25 mouse cellular contexts compared by ENCODE assay signal in genomic region chr13:12189219-12189618, GRCm38 (mm10).
DNase-seq lines count a peak whose midpoint lies in the region; ATAC-seq and TF ChIP-seq lines count a peak whose summit lies in the region.
"Had no signal": no experiment of that assay in that cellular context is flagged by ENCODE, and none has a peak within 500 bp of the region (broad histone marks: within the 10 kb centered on the region; RNA-seq: fewer than 3 reads in every experiment).

No protein-coding gene starts in this region.

- peak; percentile 13 to 18 for DNase-seq in heart, adult 9 months (ENCODE audit: low spot score in 2 of 2)
- peak; percentile 41 for DNase-seq in brain, adult 2 months (ENCODE audit: low read depth, low spot score)
- peak; percentile 60 to 69 for DNase-seq in cerebellum, adult 2 months
- peak; percentile 65 to 76 for DNase-seq in cerebellum, postnatal 25 days
- no peak for DNase-seq in gastrocnemius, postnatal 25 days
- DNase-seq: adrenal gland, adult 8-10 months; gastrocnemius, adult 2 months; kidney, adult 2 months; liver; lung, postnatal 4 days; thymus, postnatal 14 days had no signal

- TF ChIP-seq CTCF in cerebellum, adult 2 months (IDR thresholded peaks at IDR 0.05; ENCODE audit: borderline replicate concordance, insufficient read depth, low read depth, low read length) = no peak

- no peak overlapping the region for H3K4me2 ChIP-seq in heart, embryonic 11.5 days
- H3K4me2 ChIP-seq: embryonic facial prominence, embryonic 12.5 days; hindbrain, embryonic 13.5 days; liver, embryonic 15.5 days; lung, embryonic 15.5 days; neural tube, embryonic 13.5 days had no signal

- no peak overlapping the region for H3K9ac ChIP-seq in heart, embryonic 11.5 days (ENCODE audit: low read depth, low read length)
- H3K9ac ChIP-seq: embryonic facial prominence, embryonic 12.5 days; hindbrain, embryonic 13.5 days; liver, embryonic 15.5 days; lung, embryonic 15.5 days; neural tube, embryonic 13.5 days had no signal

- H3K36me3 ChIP-seq in heart, embryonic 11.5 days (ENCODE audit: control insufficient read depth, insufficient read depth, low read length) = peaks cover 17% of the 10 kb centered on the region

- H3K4me3 ChIP-seq in heart, embryonic 11.5 days (ENCODE audit: low read depth, low read length) = no peak overlapping the region
- H3K4me3 ChIP-seq in cerebellum, adult 2 months (replicated peaks; ENCODE audit: insufficient read depth, low read depth, low read length) = no peak overlapping the region
- H3K4me3 ChIP-seq: embryonic facial prominence, embryonic 12.5 days; gastrocnemius, adult 2 months; hindbrain, embryonic 13.5 days; left cerebral cortex, adult 2 months; liver, embryonic 15.5 days; lung, embryonic 15.5 days; midbrain, embryonic 10.5 days; myocyte; neural tube, embryonic 13.5 days had no signal

- no peaks in the 10 kb centered on the region for H3K27me3 ChIP-seq in heart, embryonic 11.5 days (ENCODE audit: control insufficient read depth, insufficient read depth, low read length)
- no peaks in the 10 kb centered on the region for H3K27me3 ChIP-seq in cerebellum, adult 2 months (ENCODE audit: control insufficient read depth, insufficient read depth, low read length)
- H3K27me3 ChIP-seq: CH12.LX; embryonic facial prominence, embryonic 12.5 days; hindbrain, embryonic 13.5 days; liver, embryonic 15.5 days; lung, embryonic 15.5 days; neural tube, embryonic 13.5 days had no signal

- no peak for TF ChIP-seq POLR2A in cerebellum, adult 2 months (IDR thresholded peaks at IDR 0.05; ENCODE audit: borderline replicate concordance, insufficient read depth, low read length)

- no peak overlapping the region for H3K27ac ChIP-seq in heart, embryonic 11.5 days (ENCODE audit: low read depth, low read length)
- no peak overlapping the region for H3K27ac ChIP-seq in cerebellum, adult 2 months (ENCODE audit: insufficient read depth, low read length)
- H3K27ac ChIP-seq: embryonic facial prominence, embryonic 12.5 days; gastrocnemius, adult 2 months; hindbrain, embryonic 13.5 days; kidney, postnatal 0 days; left cerebral cortex, adult 2 months; liver, embryonic 15.5 days; lung, embryonic 15.5 days; midbrain, embryonic 10.5 days; neural tube, embryonic 13.5 days had no signal

- ATAC-seq in heart, embryonic 11.5 days (replicated peaks; ENCODE audit: insufficient number of reproducible peaks, low FRiP score, low TSS enrichment) = no peak
- no peak for ATAC-seq in megakaryocyte-erythroid progenitor cell, adult 5-6 weeks (replicated peaks; ENCODE audit: low FRiP score, low TSS enrichment, poor library complexity, severe bottlenecking)
- ATAC-seq: activated CD4-positive, CD25-positive, alpha-beta regulatory T cell, adult 4 months; midbrain, embryonic 16.5 days had no signal

- H3K9me3 ChIP-seq in heart, embryonic 11.5 days (replicated peaks; ENCODE audit: control insufficient read depth, low read length) = no peaks in the 10 kb centered on the region
- H3K9me3 ChIP-seq: embryonic facial prominence, embryonic 12.5 days; hindbrain, embryonic 13.5 days; liver, embryonic 15.5 days; lung, embryonic 15.5 days; midbrain, embryonic 10.5 days; neural tube, embryonic 13.5 days had no signal

- 92% methylated on average over 11 of the region's 11 CpGs for WGBS in heart, embryonic 11.5 days (ENCODE audit: insufficient replicate concordance)
- WGBS in cerebellum, adult 2 months = 53% methylated on average over 11 of the region's 11 CpGs

- no peaks in the 10 kb centered on the region for H3K4me1 ChIP-seq in heart, embryonic 11.5 days (ENCODE audit: control insufficient read depth, insufficient read depth, low read length)
- H3K4me1 ChIP-seq in cerebellum, adult 2 months (ENCODE audit: control insufficient read depth, insufficient read depth, low read length) = peaks cover 3% of the 10 kb centered on the region; the same call in 1 of the 2 replicates
- H3K4me1 ChIP-seq: embryonic facial prominence, embryonic 12.5 days; hindbrain, embryonic 13.5 days; liver, embryonic 15.5 days; lung, embryonic 15.5 days; neural tube, embryonic 13.5 days had no signal
